Mouse (Mus musculus) hindbrain, postnatal 0 days (tissue): ENCODE results near the gene Tmem123. TPM values are rescaled to one million over a fixed set of nuclear protein-coding genes. Genes with fewer than 3 reads are reported as not detected.
A peak's percentile ranks its signal among the peaks of the same experiment; 100 is the strongest.

ENCODE experiments used
- ATAC-seq: fragments of 200-750 bp; cut with Nextera tagmentation; 2 replicates; pipeline ENCODE4 v1.8.0; 2017; ENCODE audit warnings: mild to moderate bottlenecking, moderate TSS enrichment, moderate library complexity
- DNase-seq: peaks from one replicate; pipeline ENCODE4 v3.0.0-alpha.2; 2015; ENCODE audit warnings: low spot score
- H3K27ac ChIP-seq: fragments of 300-500 bp; sonication (generic); 2 replicates; pipeline ENCODE4 v1.5.1; 2014; ENCODE audit warnings: mild to moderate bottlenecking
- H3K27me3 ChIP-seq: fragments of 300-500 bp; sonication (generic); 2 replicates; pipeline ENCODE4 v1.6.1; 2014; ENCODE audit warnings: low read length, mixed read lengths; ENCODE audit not compliant: insufficient read depth
- H3K36me3 ChIP-seq: fragments of 300-500 bp; sonication (generic); 2 replicates; pipeline ENCODE4 v1.6.1; 2014; ENCODE audit warnings: low read length, mixed read lengths; ENCODE audit not compliant: insufficient read depth
- H3K4me1 ChIP-seq: fragments of 300-500 bp; sonication (generic); 2 replicates; pipeline ENCODE4 v1.6.1; 2014; ENCODE audit warnings: antibody characterized with exemption, low read length, mixed read lengths; ENCODE audit not compliant: insufficient read depth
- H3K4me2 ChIP-seq: fragments of 300-500 bp; sonication (generic); 2 replicates; pipeline ENCODE4 v1.6.1; 2014; ENCODE audit warnings: low read depth, mild to moderate bottlenecking, low read length, moderate library complexity, mixed read lengths
- H3K4me3 ChIP-seq: fragments of 300-500 bp; sonication (generic); 2 replicates; pipeline ENCODE4 v1.5.1; 2014; ENCODE audit warnings: low read length
- H3K9ac ChIP-seq: fragments of 300-500 bp; sonication (generic); replicated peaks from 2 replicates; pipeline ENCODE4 v1.6.1; 2014; ENCODE audit warnings: mild to moderate bottlenecking, low read length, moderate library complexity, mixed read lengths
- H3K9me3 ChIP-seq: fragments of 300-500 bp; sonication (generic); 2 replicates; pipeline ENCODE4 v1.6.1; 2016; ENCODE audit warnings: low read length, mixed read lengths
- CTCF ChIP-seq: IDR thresholded peaks from 2 replicates; pipeline ENCODE4 v1.5.1; 2016; ENCODE audit warnings: antibody characterized with exemption, control low read depth, low read depth
- WGBS: fragments of 180-500 bp; shearing (Covaris S2); extraction: QIAGEN DNeasy Blood & Tissue Kit; methylation state at CpG from one replicate; pipeline ENCODE4 v1.1.7; 2014; 5-methylcytosine and 5-hydroxymethylcytosine counted together
- polyA plus RNA-seq: library from polyadenylated mRNA; unstranded; fragments of >200 nt; fragmentation: Nextera tagmentation; extraction: Ambion mirVana; gene quantifications from 2 replicates; pipeline ENCODE4 v1.2.1, GENCODE M21; 2015
- total RNA-seq: library from RNA; depleted of rRNA; stranded (reverse); fragments of >200 nt; gene quantifications from 2 replicates; pipeline ENCODE4 v1.2.3, GENCODE M21; 2014

The Tmem123 gene
- total and polyA plus RNA-seq, 2 experiments from 2014 or later = 18.8 to 24.7 TPM

DNA sequence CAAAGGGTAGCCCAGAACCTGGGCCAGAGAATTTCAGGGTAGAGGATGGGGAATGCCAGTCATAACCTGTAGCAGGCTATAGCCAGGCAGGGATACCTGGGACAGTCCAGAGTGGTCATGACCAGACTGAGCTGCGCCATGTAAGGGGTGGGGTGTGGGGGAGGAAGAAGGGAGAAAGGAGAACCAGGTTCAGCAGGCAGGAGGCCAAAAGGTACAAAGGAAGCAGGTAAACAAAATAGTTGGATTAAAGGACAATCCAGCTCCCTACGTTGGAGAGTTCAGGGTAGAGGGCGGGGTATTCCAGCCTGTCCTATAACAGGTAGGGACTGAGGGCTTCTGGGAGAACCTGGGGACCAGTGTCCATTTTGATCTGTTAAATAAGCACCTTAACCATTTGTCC, 34.7 kb downstream of the Tmem123 start:
- Histone ChIP-seq H3K9me3 (no peaks in the 10 kb centered on the region), H3K36me3 (no peaks in the 10 kb centered on the region), H3K27me3 (no peaks in the 10 kb centered on the region), H3K27ac (no peak overlapping the region), H3K4me3 (no peak overlapping the region), H3K4me2 (no peak overlapping the region), H3K9ac (no peak overlapping the region), H3K4me1 (no peaks in the 10 kb centered on the region; the same call in 1 of the 2 replicates)
- DNase-seq = no peak
- 98% methylated on average over 3 of the region's 3 CpGs for WGBS
- TF ChIP-seq CTCF = no peak
- no peak for ATAC-seq

DNA sequence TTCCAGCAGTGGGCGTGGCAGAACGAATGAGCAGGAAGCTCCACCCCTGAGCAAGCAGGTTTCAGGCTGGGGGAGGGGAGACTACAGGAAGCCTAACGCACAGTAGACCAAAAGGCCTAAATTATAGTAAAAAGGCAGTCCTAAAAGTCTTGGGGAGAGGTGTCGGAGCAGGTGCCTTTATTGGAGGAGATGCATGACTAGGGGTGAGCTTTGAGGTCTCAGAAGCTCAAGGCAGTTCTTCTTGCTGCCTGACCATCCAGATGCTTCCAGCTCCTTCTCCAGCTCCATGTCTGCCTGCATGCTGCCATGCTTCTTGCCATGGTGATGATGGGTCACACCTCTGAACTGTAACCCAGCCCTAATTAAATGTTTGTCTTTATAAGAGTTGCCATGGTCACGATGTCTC, 41.3 kb downstream of the Tmem123 start:
- Histone ChIP-seq H3K4me2 (no peak overlapping the region), H3K27me3 (no peaks in the 10 kb centered on the region), H3K9ac (no peak overlapping the region), H3K4me3 (no peak overlapping the region), H3K36me3 (no peaks in the 10 kb centered on the region), H3K9me3 (no peaks in the 10 kb centered on the region), H3K4me1 (no peaks in the 10 kb centered on the region), H3K27ac (no peak overlapping the region)
- TF ChIP-seq CTCF = no peak
- ATAC-seq (no peak), DNase-seq (no peak)
- 77% methylated on average over 3 of the region's 5 CpGs for WGBS

DNA sequence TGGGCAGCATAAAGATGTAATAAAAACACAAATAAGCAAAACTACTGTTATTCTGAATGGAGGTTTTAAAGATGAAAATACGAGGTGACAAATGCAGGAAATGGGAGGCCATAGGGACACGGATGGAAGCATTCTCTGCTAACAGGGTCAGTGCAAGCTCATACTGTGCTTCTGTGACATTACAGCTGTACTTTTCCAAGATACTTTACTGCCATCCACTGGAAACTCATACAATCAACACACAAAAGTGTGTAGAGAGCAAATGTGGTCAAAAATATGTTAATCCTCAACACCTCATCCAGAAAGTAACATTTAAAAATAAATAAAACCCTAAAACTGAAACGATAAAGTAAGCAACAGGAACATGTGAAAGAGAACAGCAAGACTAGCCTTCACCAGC, 58.9 kb downstream of the Tmem123 start:
- Histone ChIP-seq H3K27ac (no peak overlapping the region), H3K9me3 (no peaks in the 10 kb centered on the region), H3K27me3 (no peaks in the 10 kb centered on the region), H3K4me3 (no peak overlapping the region), H3K4me2 (no peak overlapping the region), H3K36me3 (peaks cover 14% of the 10 kb centered on the region; the same call in 1 of the 2 replicates), H3K4me1 (no peaks in the 10 kb centered on the region), H3K9ac (no peak overlapping the region)
- no peak for DNase-seq
- peak; percentile 22 for TF ChIP-seq CTCF
- no peak for ATAC-seq
- 82% methylated on average over 3 of the region's 3 CpGs for WGBS

DNA sequence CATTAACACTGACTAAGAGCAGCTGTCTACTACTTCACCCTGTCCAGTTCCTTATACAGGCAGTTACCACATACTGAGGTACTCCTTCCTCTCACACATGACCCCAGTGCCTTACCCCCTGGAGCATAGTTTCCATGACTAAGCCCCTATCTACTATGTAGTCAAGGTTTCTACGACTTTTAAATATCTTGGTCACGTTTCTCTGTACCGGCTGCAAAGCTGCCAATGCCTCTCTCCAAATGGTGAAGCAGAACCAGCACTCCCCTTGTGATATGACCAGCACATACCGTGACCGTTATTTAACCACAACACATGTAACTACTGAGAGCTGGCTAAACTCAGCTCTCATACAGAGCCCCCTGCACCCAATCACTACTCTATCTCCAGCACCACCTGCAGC, 61.1 kb downstream of the Tmem123 start:
- 86% methylated on average over 5 of the region's 5 CpGs for WGBS
- Histone ChIP-seq H3K4me3 (no peak overlapping the region), H3K4me1 (no peaks in the 10 kb centered on the region; the same call in 1 of the 2 replicates), H3K9me3 (no peaks in the 10 kb centered on the region), H3K9ac (no peak overlapping the region), H3K36me3 (peaks cover 5% of the 10 kb centered on the region; the same call in 1 of the 2 replicates), H3K27me3 (no peaks in the 10 kb centered on the region), H3K4me2 (no peak overlapping the region), H3K27ac (no peak overlapping the region)
- no peak for ATAC-seq
- no peak for DNase-seq
- TF ChIP-seq CTCF = no peak

DNA sequence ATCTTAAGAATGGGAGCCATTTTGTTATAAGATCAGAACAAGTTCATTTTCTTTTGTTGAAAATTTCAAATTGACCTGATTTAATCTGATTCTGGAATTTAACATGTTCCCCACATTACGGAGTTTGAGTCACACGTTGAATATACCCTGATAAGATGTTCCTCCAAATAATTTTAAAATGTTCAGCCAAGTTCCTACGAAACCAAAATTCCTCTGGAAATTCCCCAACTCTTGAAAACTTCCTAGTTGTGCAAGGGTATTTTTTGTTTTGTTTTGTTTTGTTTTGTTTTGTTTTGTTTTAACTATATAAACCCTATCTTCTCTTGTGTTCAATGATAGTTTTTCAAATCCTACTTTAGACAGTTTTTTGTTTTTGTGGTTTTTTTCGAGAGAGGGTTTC, 64.9 kb downstream of the Tmem123 start:
- no peak for ATAC-seq
- no peaks in the 10 kb centered on the region for H3K9me3 ChIP-seq
- H3K9ac ChIP-seq = no peak overlapping the region
- no peaks in the 10 kb centered on the region; the same call in 1 of the 2 replicates for H3K4me1 ChIP-seq
- no peak overlapping the region for H3K4me2 ChIP-seq
- H3K27me3 ChIP-seq = no peaks in the 10 kb centered on the region
- no peak for TF ChIP-seq CTCF
- 97% methylated on average over 4 of the region's 4 CpGs for WGBS
- no peak overlapping the region for H3K4me3 ChIP-seq
- H3K27ac ChIP-seq = no peak overlapping the region
- peaks cover 7% of the 10 kb centered on the region for H3K36me3 ChIP-seq
- DNase-seq = no peak

DNA sequence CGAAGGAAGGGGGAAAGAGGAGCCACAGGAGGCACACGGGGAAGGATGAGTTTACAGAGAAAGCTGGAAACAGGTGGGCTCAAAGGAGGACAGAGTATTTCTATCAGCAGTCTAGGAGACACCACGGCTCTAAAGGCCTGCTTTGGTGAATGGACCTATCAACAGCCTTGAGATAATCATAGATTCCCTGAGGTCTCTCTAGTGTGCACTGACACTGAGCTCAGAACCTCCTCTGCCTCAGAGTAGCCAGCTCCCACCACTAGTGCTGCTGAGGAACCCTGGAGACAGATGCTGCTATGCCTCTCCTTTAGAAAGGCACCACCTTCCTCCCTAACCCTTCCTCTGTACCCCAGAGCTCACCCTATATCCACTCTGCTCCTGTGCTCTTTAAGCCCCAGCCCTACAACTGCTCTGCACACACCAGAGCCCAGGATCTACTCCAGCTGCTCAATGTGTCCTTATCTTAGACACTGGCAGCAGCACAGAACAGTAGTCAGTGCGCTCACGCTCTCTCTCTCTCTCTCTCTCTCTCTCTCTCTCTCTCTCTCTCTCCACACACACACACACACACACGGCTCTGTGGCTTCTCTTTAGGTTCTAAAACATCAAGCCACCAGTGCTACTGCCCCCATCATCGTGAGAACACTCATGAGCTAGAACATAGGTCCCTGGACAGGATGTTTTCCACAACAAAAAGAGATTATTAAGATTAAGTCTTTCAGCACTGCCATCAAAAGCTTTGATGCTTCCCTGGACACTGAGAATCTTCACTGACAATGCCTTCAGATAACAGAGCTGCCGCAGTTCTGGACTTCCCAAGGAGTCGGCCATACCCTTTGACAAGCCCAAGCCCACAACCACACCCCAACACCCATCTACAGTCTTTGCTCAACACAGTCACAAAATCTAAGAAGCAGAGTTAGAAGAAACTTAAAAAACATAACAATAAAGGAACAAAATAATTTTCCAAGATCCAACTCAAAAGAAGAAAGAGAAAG, 66.0 kb downstream of the Tmem123 start:
- ATAC-seq (0 out of 2 replicates have a peak, but pooled peaks have one; percentile 43), DNase-seq (no peak)
- Histone ChIP-seq H3K9me3 (no peaks in the 10 kb centered on the region), H3K36me3 (peaks cover 4% of the 10 kb centered on the region), H3K27me3 (no peaks in the 10 kb centered on the region), H3K4me2 (peak overlapping the region; percentile 31), H3K27ac (no peak overlapping the region), H3K4me3 (no peak overlapping the region), H3K4me1 (no peaks in the 10 kb centered on the region; the same call in 1 of the 2 replicates), H3K9ac (no peak overlapping the region)
- 87% methylated on average over 9 of the region's 9 CpGs for WGBS
- TF ChIP-seq CTCF = no peak

DNA sequence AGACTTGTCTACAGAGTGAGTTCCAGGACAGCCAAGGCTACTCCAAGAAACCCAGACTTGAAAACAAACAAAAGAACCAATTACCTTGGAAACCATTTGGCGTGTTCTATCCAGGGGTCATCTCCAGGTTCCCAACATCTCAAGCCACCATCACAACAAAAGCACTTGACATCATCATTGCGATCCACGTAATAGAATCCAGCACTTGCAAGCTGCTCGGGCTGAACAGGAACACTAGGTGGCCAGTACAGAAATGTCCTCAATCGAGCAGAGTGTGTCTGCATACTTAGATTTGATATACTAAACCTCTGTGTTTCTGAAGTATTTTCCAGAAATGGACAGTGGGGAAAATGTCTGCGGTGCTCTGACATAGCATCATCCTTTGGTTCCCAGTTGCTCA, 69.6 kb downstream of the Tmem123 start:
- H3K4me2 ChIP-seq = no peak overlapping the region
- no peaks in the 10 kb centered on the region for H3K9me3 ChIP-seq
- no peak overlapping the region for H3K4me3 ChIP-seq
- H3K9ac ChIP-seq = no peak overlapping the region
- no peaks in the 10 kb centered on the region for H3K27me3 ChIP-seq
- TF ChIP-seq CTCF = 0 out of 2 replicates have a peak, but pooled peaks have one; percentile 13
- peaks cover 4% of the 10 kb centered on the region for H3K36me3 ChIP-seq
- H3K4me1 ChIP-seq = no peaks in the 10 kb centered on the region; the same call in 1 of the 2 replicates
- no peak overlapping the region for H3K27ac ChIP-seq
- WGBS = 90% methylated on average over 6 of the region's 6 CpGs
- no peak for DNase-seq
- no peak for ATAC-seq
